Mouse (Mus musculus) MEL (cell line): ENCODE results near the gene Cdkal1. TPM values are rescaled to one million over a fixed set of nuclear protein-coding genes. Genes with fewer than 3 reads are reported as not detected.

Experiments used
- DNase-seq: peaks from one replicate; pipeline ENCODE4 v3.0.0; 2011; ENCODE audit warnings: low read depth, low spot score
- H3K27ac ChIP-seq: 2 replicates; pipeline ENCODE4 v1.5.1; 2012; ENCODE audit warnings: low read depth, mild to moderate bottlenecking, control low read depth, low read length, moderate library complexity; ENCODE audit not compliant: control insufficient read depth
- H3K27me3 ChIP-seq, 2 experiments: fragments of 150-350 bp in 1 of 2; sonication (generic) in 1 of 2; 2 replicates each; pipeline ENCODE4 v1.6.1; 2012; ENCODE audit warnings: low read length in 2 of 2, mild to moderate bottlenecking in 2 of 2, improper control_type of control experiment in 1 of 2, moderate library complexity in 1 of 2; ENCODE audit not compliant: insufficient read depth in 2 of 2, control insufficient read depth in 1 of 2
- H3K36me3 ChIP-seq, 2 experiments: 2 replicates each; pipeline ENCODE4 v1.6.1; 2012 to 2014; ENCODE audit warnings: low read length in 2 of 2, improper control_type of control experiment in 1 of 2, inconsistent platforms in 1 of 2, mild to moderate bottlenecking in 1 of 2; ENCODE audit not compliant: insufficient read depth in 2 of 2, control insufficient read depth in 1 of 2
- H3K4me1 ChIP-seq, 2 experiments: fragments of 150-350 bp in 1 of 2; sonication (generic) in 1 of 2; 2 replicates each; pipeline ENCODE4 v1.6.1; 2012; ENCODE audit warnings: low read length in 2 of 2, improper control_type of control experiment in 1 of 2, mild to moderate bottlenecking in 1 of 2; ENCODE audit not compliant: insufficient read depth in 2 of 2, control insufficient read depth in 1 of 2
- H3K4me3 ChIP-seq, 2 experiments: fragments of 150-350 bp in 1 of 2; sonication (generic) in 1 of 2; 2 replicates each; pipeline ENCODE4 v1.5.1; 2012; ENCODE audit warnings: low read depth in 2 of 2, low read length in 2 of 2, mild to moderate bottlenecking in 2 of 2, moderate library complexity in 2 of 2, control low read depth in 1 of 2, improper control_type of control experiment in 1 of 2; ENCODE audit not compliant: control insufficient read depth in 1 of 2, insufficient read depth in 1 of 2
- H3K79me2 ChIP-seq: 2 replicates; pipeline ENCODE4 v1.6.1; 2012; ENCODE audit warnings: mild to moderate bottlenecking, low read length, moderate library complexity; ENCODE audit not compliant: control insufficient read depth, poor library complexity, insufficient read depth
- H3K9ac ChIP-seq: 2 replicates; pipeline ENCODE4 v1.6.1; 2012; ENCODE audit warnings: low read depth, mild to moderate bottlenecking, control low read depth, low read length, moderate library complexity; ENCODE audit not compliant: control insufficient read depth, poor library complexity, severe bottlenecking
- H3K9me3 ChIP-seq: fragments of 150-350 bp; sonication (generic); replicated peaks from 2 replicates; pipeline ENCODE4 v1.6.1; 2012; ENCODE audit warnings: mild to moderate bottlenecking, low read length, improper control_type of control experiment, moderate library complexity; ENCODE audit not compliant: insufficient read depth
- BHLHE40 ChIP-seq: IDR thresholded peaks from 2 replicates; pipeline ENCODE4 v1.6.1; 2012; ENCODE audit warnings: low read depth, mild to moderate bottlenecking, inconsistent platforms, low read length, improper control_type of control experiment, borderline replicate concordance
- CHD1 ChIP-seq: IDR thresholded peaks from 2 replicates; pipeline ENCODE4 v1.6.1; 2012; ENCODE audit warnings: low read depth, mild to moderate bottlenecking, inconsistent platforms, low read length, improper control_type of control experiment
- CTCF ChIP-seq, 3 experiments: IDR thresholded peaks in 2 of 3; conservative IDR thresholded peaks in 1 of 3; 2 replicates each; pipeline ENCODE4 v1.5.1; 2011 to 2012; ENCODE audit warnings: low read length in 3 of 3, low read depth in 2 of 3, mild to moderate bottlenecking in 2 of 3, improper control_type of control experiment in 1 of 3, inconsistent platforms in 1 of 3, mixed read lengths in 1 of 3, moderate library complexity in 1 of 3; ENCODE audit not compliant: control insufficient read depth in 1 of 3, insufficient read depth in 1 of 3, poor library complexity in 1 of 3, severe bottlenecking in 1 of 3
- E2F4 ChIP-seq: IDR thresholded peaks from 2 replicates; pipeline ENCODE4 v1.6.1; 2011; ENCODE audit warnings: low read depth, low read length, improper control_type of control experiment, borderline replicate concordance
- ELF1 ChIP-seq: IDR thresholded peaks from 2 replicates; pipeline ENCODE4 v1.6.1; 2014; ENCODE audit warnings: low read depth, mild to moderate bottlenecking, inconsistent platforms, low read length, improper control_type of control experiment, moderate library complexity
- EP300 ChIP-seq, 2 experiments: IDR thresholded peaks; 2 replicates each; pipeline ENCODE4 v1.6.1; 2011; ENCODE audit warnings: improper control_type of control experiment in 2 of 2, low read length in 2 of 2, low read depth in 1 of 2, mild to moderate bottlenecking in 1 of 2
- ETS1 ChIP-seq: IDR thresholded peaks from 2 replicates; pipeline ENCODE4 v1.6.1; 2012; ENCODE audit warnings: low read depth, mild to moderate bottlenecking, inconsistent platforms, low read length, improper control_type of control experiment, moderate library complexity
- GABPA ChIP-seq: IDR thresholded peaks from 2 replicates; pipeline ENCODE4 v1.6.1; 2012; ENCODE audit warnings: low read depth, mild to moderate bottlenecking, inconsistent platforms, low read length, improper control_type of control experiment, moderate library complexity
- GATA1 ChIP-seq: IDR thresholded peaks from 2 replicates; pipeline ENCODE4 v1.6.1; 2011; ENCODE audit warnings: low read depth, low read length, improper control_type of control experiment
- JUND ChIP-seq: IDR thresholded peaks from 2 replicates; pipeline ENCODE4 v1.6.1; 2011; ENCODE audit warnings: low read depth, mild to moderate bottlenecking, improper control_type of control experiment, low read length
- KAT2A ChIP-seq: conservative IDR thresholded peaks from 2 replicates; pipeline ENCODE4 v1.6.1; 2012; ENCODE audit warnings: low read depth, low read length, improper control_type of control experiment, inconsistent platforms
- MAFK ChIP-seq: IDR thresholded peaks from 2 replicates; pipeline ENCODE4 v1.6.1; 2011; ENCODE audit warnings: low read depth, mild to moderate bottlenecking, low read length, improper control_type of control experiment, borderline replicate concordance
- MAZ ChIP-seq: IDR thresholded peaks from 2 replicates; pipeline ENCODE4 v1.6.1; 2012; ENCODE audit warnings: low read depth, mild to moderate bottlenecking, inconsistent platforms, low read length, improper control_type of control experiment
- MEF2A ChIP-seq: IDR thresholded peaks from 2 replicates; pipeline ENCODE4 v1.6.1; 2014; ENCODE audit warnings: low read depth, mild to moderate bottlenecking, inconsistent platforms, low read length, improper control_type of control experiment; ENCODE audit not compliant: poor library complexity, insufficient replicate concordance, severe bottlenecking; ENCODE audit errors: extremely low read depth
- MXI1 ChIP-seq: IDR thresholded peaks from 2 replicates; pipeline ENCODE4 v1.6.1; 2011; ENCODE audit warnings: mild to moderate bottlenecking, low read depth, low read length, improper control_type of control experiment
- MYB ChIP-seq: IDR thresholded peaks from 2 replicates; pipeline ENCODE4 v1.6.1; 2011; ENCODE audit warnings: mild to moderate bottlenecking, low read depth, low read length, improper control_type of control experiment
- NELFE ChIP-seq: IDR thresholded peaks from 2 replicates; pipeline ENCODE4 v1.6.1; 2011; ENCODE audit warnings: low read depth, low read length, improper control_type of control experiment
- POLR2A ChIP-seq, 2 experiments: IDR thresholded peaks; 2 replicates each; pipeline ENCODE4 v1.6.1; 2011 to 2012; ENCODE audit warnings: low read length in 2 of 2, mild to moderate bottlenecking in 2 of 2, control low read depth in 1 of 2, improper control_type of control experiment in 1 of 2, low read depth in 1 of 2, moderate library complexity in 1 of 2; ENCODE audit not compliant: control insufficient read depth in 1 of 2, insufficient read depth in 1 of 2, poor library complexity in 1 of 2
- POLR2AphosphoS5 ChIP-seq: IDR thresholded peaks from 2 replicates; pipeline ENCODE4 v1.6.1; 2012; ENCODE audit warnings: low read depth, borderline replicate concordance, mild to moderate bottlenecking, inconsistent platforms, low read length, moderate library complexity, mixed read lengths
- RAD21 ChIP-seq: IDR thresholded peaks from 2 replicates; pipeline ENCODE4 v1.6.1; 2011; ENCODE audit warnings: mild to moderate bottlenecking, low read depth, low read length, improper control_type of control experiment
- RCOR1 ChIP-seq: IDR thresholded peaks from 2 replicates; pipeline ENCODE4 v1.6.1; 2012; ENCODE audit warnings: low read depth, mild to moderate bottlenecking, inconsistent platforms, low read length, improper control_type of control experiment
- SIN3A ChIP-seq: IDR thresholded peaks from 2 replicates; pipeline ENCODE4 v1.6.1; 2012; ENCODE audit warnings: low read length, improper control_type of control experiment, inconsistent platforms
- TBP ChIP-seq: IDR thresholded peaks from 2 replicates; pipeline ENCODE4 v1.8.0; 2011; ENCODE audit warnings: low read depth, low read length, improper control_type of control experiment
- TCF12 ChIP-seq: IDR thresholded peaks from 2 replicates; pipeline ENCODE4 v1.6.1; 2014; ENCODE audit warnings: low read depth, mild to moderate bottlenecking, inconsistent platforms, low read length, improper control_type of control experiment, moderate library complexity
- USF1 ChIP-seq: IDR thresholded peaks from 2 replicates; pipeline ENCODE4 v1.6.1; 2014; ENCODE audit warnings: low read depth, mild to moderate bottlenecking, inconsistent platforms, low read length, improper control_type of control experiment, moderate library complexity
- USF2 ChIP-seq, 2 experiments: IDR thresholded peaks; 2 replicates each; pipeline ENCODE4 v1.6.1; 2011 to 2012; ENCODE audit warnings: improper control_type of control experiment in 2 of 2, low read length in 2 of 2, borderline replicate concordance in 1 of 2, inconsistent platforms in 1 of 2, low read depth in 1 of 2, mild to moderate bottlenecking in 1 of 2; ENCODE audit not compliant: insufficient read depth in 1 of 2
- ZC3H11A ChIP-seq: IDR thresholded peaks from 2 replicates; pipeline ENCODE4 v1.6.1; 2012; ENCODE audit warnings: low read depth, mild to moderate bottlenecking, inconsistent platforms, low read length, improper control_type of control experiment
- ZKSCAN1 ChIP-seq: IDR thresholded peaks from 2 replicates; pipeline ENCODE4 v1.6.1; 2012; ENCODE audit warnings: low read depth, mild to moderate bottlenecking, inconsistent platforms, low read length, improper control_type of control experiment, moderate library complexity
- ZMIZ1 ChIP-seq: IDR thresholded peaks from 2 replicates; pipeline ENCODE4 v1.6.1; 2012; ENCODE audit warnings: low read depth, mild to moderate bottlenecking, inconsistent platforms, low read length, improper control_type of control experiment, moderate library complexity
- ZNF384 ChIP-seq: IDR thresholded peaks from 2 replicates; pipeline ENCODE4 v1.6.1; 2012; ENCODE audit warnings: low read depth, mild to moderate bottlenecking, inconsistent platforms, low read length, improper control_type of control experiment
- polyA plus RNA-seq, 2 experiments: library from polyadenylated mRNA; stranded (reverse) in 1 of 2; unstranded in 1 of 2; fragments of >175 nt in 1 of 2; fragments of >200 nt in 1 of 2; gene quantifications; 2 replicates each; pipeline versions ENCODE4 v1.2.1 to v1.2.4; 2012; ENCODE audit warnings: low replicate concordance in 2 of 2, low read depth in 1 of 2; ENCODE audit not compliant: insufficient read length in 2 of 2, insufficient read depth in 1 of 2, missing spikeins in 1 of 2
- total RNA-seq: library from RNA; depleted of rRNA; stranded (reverse); fragments of 300-350 nt; gene quantifications from 2 replicates; pipeline ENCODE4 v1.2.3, GENCODE M21; 2012

Cdkal1 gene
- total and polyA plus RNA-seq, 3 experiments: 10.6 to 11.0 TPM; not detected in 1

DNA sequence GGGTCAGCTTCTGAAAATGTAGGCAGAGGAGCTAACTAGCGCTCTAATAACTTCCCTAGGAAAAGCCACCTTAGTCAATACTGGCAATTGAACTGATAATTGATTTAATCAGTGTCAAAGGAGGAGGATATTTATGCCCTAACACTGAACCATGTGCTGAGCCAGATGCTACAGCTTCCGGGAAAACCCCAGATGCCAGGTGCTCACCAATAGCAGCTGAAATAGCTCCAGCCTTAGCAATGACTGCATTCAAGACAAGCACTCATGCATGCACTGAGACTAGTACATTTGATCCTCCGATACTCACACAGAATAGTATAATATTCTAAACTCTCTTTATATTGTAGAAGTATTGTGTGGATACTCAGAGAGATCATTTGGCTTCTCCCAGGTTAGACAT, 368.8 kb downstream of the Cdkal1 start:
- Histone ChIP-seq H3K79me2 (no peaks in the 10 kb centered on the region), H3K4me1 (no peaks in the 10 kb centered on the region), H3K27me3 (no peaks in the 10 kb centered on the region), H3K4me3 (no peak overlapping the region), H3K9me3 (no peaks in the 10 kb centered on the region), H3K36me3 (no peaks in the 10 kb centered on the region), H3K27ac (no peak overlapping the region), H3K9ac (no peak overlapping the region)
- DNase-seq: no peak
- no peak for TF ChIP-seq EP300 (IDR thresholded peaks at IDR 0.05; ENCODE audit: low read depth in 1 of 2, low read length in 2 of 2)
- no peak for TF ChIP-seq BHLHE40
- no peak for TF ChIP-seq TBP
- TF ChIP-seq ZMIZ1: no peak
- no peak for TF ChIP-seq ZNF384
- no peak for TF ChIP-seq MEF2A
- no peak for TF ChIP-seq E2F4
- TF ChIP-seq ZC3H11A: no peak
- TF ChIP-seq CHD1: no peak
- no peak for TF ChIP-seq GATA1
- TF ChIP-seq ETS1: no peak
- no peak for TF ChIP-seq ZKSCAN1
- no peak for TF ChIP-seq MAZ
- TF ChIP-seq MXI1: no peak
- no peak for TF ChIP-seq TCF12
- TF ChIP-seq POLR2AphosphoS5: no peak
- TF ChIP-seq RAD21: no peak
- TF ChIP-seq SIN3A: no peak
- TF ChIP-seq CTCF (IDR thresholded peaks at IDR 0.05 in 2 of 3, conservative IDR thresholded peaks at IDR 0.05 in 1 of 3; ENCODE audit: control insufficient read depth in 1 of 3, insufficient read depth in 1 of 3, low read depth in 2 of 3, low read length in 3 of 3, poor library complexity in 1 of 3, severe bottlenecking in 1 of 3): no peak
- no peak for TF ChIP-seq POLR2A (IDR thresholded peaks at IDR 0.05; ENCODE audit: control insufficient read depth in 1 of 2, insufficient read depth in 1 of 2, low read depth in 1 of 2, low read length in 2 of 2, poor library complexity in 1 of 2)

DNA sequence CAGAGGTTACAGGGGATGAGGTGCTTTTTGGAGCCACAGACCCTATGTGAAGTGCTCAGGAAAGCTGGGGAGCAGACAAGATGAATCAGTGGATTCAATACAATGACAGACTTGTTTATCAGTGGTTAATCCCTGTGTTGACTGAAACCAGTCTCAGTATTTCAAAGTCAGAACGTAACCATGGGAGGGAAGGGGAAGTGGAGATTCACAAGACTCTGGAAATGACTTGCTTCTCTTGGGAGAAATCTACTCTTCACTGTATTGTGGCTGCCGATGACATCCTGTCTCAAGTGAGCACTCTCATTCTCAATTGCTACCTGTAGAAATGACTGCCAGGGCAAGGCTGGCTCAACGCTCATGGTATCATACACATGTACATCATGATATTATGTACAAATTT, 371.5 kb downstream of the Cdkal1 start:
- Histone ChIP-seq H3K36me3 (no peaks in the 10 kb centered on the region), H3K4me3 (no peak overlapping the region), H3K9ac (no peak overlapping the region), H3K4me1 (no peaks in the 10 kb centered on the region), H3K27ac (no peak overlapping the region), H3K9me3 (no peaks in the 10 kb centered on the region), H3K79me2 (no peaks in the 10 kb centered on the region), H3K27me3 (no peaks in the 10 kb centered on the region)
- TF ChIP-seq ETS1: no peak
- no peak for TF ChIP-seq USF1
- no peak for TF ChIP-seq GATA1
- TF ChIP-seq USF2 (IDR thresholded peaks at IDR 0.05; ENCODE audit: borderline replicate concordance in 1 of 2, insufficient read depth in 1 of 2, low read depth in 1 of 2, low read length in 2 of 2): no peak
- TF ChIP-seq POLR2A (IDR thresholded peaks at IDR 0.05; ENCODE audit: control insufficient read depth in 1 of 2, insufficient read depth in 1 of 2, low read depth in 1 of 2, low read length in 2 of 2, poor library complexity in 1 of 2): no peak
- TF ChIP-seq KAT2A: no peak
- no peak for TF ChIP-seq MYB
- TF ChIP-seq RCOR1: no peak
- TF ChIP-seq NELFE: no peak
- no peak for TF ChIP-seq GABPA
- TF ChIP-seq ZKSCAN1: no peak
- no peak for TF ChIP-seq ELF1
- TF ChIP-seq E2F4: no peak
- TF ChIP-seq MAFK: no peak
- TF ChIP-seq CTCF (IDR thresholded peaks at IDR 0.05 in 2 of 3, conservative IDR thresholded peaks at IDR 0.05 in 1 of 3; ENCODE audit: control insufficient read depth in 1 of 3, insufficient read depth in 1 of 3, low read depth in 2 of 3, low read length in 3 of 3, poor library complexity in 1 of 3, severe bottlenecking in 1 of 3): no peak
- no peak for TF ChIP-seq ZMIZ1
- no peak for TF ChIP-seq JUND
- no peak for TF ChIP-seq MAZ
- no peak for DNase-seq
